Mouse (Mus musculus): ENCODE results near the gene Sec14l4. TPM values are rescaled to one million over a fixed set of nuclear protein-coding genes. Genes with fewer than 3 reads are reported as not detected.

Sec14l4 gene
- polyA plus RNA-seq (2015; fragmentation: Nextera tagmentation; extraction: Ambion mirVana): not detected in 2 replicates

DNA sequence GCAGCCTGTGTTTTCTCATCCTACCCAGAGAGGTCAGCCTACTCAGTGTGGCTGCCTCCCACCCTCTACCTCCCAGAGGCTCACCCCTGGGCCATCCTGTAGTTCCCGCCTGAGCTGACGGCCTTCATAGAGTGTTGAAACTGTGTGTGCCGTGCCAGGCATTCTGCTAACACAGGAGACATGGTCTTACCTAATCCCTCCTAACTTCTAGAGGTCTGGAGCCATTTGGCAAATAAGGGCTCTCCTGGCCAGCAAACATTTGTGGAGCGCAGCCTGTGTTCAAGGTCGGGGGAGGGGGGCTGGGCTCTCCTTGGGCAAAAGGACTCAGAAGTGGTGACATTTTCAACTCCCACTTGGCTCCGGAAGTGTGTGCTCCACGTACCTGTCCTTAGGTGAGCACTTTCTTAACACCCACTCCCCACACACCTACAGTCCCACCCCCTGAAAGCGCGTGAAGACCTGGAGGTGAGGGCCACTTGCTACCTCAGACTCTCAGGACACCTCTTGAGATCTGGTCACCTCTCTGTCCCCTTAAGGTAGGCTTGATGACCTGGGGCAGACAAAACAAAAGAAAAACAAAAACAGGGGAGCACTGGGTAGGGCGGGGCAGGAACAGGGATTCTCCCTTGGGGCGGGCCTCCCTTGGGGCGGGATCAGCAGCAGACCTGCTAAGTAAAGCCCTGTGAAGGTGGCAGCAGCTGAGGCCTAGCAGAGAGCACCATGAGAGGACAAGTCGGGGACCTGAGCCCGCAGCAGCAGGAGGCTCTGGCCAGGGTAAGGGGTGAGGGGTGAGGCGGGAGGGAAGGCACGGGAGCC, at the start of gene Sec14l4:
Gene Sec14l4 (plus strand): TSS at position 337 of the 816 bp plus-strand sequence.
- no peaks in the 10 kb centered on the region; the same call in 1 of the 2 replicates for H3K9me3 ChIP-seq
- no peak for ATAC-seq
- H3K36me3 ChIP-seq: no peaks in the 10 kb centered on the region
- WGBS: 43% methylated on average over 16 of the region's 16 CpGs
- no peak within 1 kb of the TSS for H3K27ac ChIP-seq
- H3K4me1 ChIP-seq (replicated peaks): no peaks in the 10 kb centered on the region
- H3K4me3 ChIP-seq (replicated peaks): no peak within 1 kb of the TSS
- H3K4me2 ChIP-seq (replicated peaks): no peak within 1 kb of the TSS
- peaks cover 3% of the 10 kb centered on the region; the same call in 1 of the 2 replicates for H3K27me3 ChIP-seq
- H3K9ac ChIP-seq (replicated peaks): no peak within 1 kb of the TSS

DNA sequence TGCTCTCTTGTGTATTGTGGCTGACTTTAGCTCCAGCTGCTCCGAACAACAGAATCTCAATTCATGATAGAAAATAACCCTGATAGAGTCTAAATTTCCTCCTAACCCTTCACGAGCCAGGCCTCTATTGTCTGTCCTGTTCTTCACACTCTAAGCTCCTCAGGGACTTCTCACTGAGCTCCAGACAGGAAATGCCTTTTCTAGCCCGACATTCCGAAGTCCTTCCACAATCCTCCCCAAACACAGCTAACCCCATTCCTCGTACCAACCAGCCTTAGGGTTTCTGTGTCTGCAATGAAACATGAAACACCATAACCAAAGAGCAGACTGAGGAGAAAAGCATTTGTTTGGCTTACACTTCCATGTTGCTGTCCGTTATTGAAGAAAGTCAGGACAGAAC, 49.7 kb upstream of the Sec14l4 start:
- no peak overlapping the region for H3K27ac ChIP-seq
- H3K27me3 ChIP-seq: peaks cover 29% of the 10 kb centered on the region
- 83% methylated on average over 6 of the region's 6 CpGs for WGBS
- H3K9me3 ChIP-seq: no peaks in the 10 kb centered on the region
- peaks cover 45% of the 10 kb centered on the region for H3K36me3 ChIP-seq
- no peak overlapping the region for H3K4me3 ChIP-seq (replicated peaks)
- H3K4me1 ChIP-seq (replicated peaks): peaks cover 12% of the 10 kb centered on the region
- ATAC-seq: no peak
- no peak overlapping the region for H3K9ac ChIP-seq (replicated peaks)
- no peak overlapping the region for H3K4me2 ChIP-seq (replicated peaks)

DNA sequence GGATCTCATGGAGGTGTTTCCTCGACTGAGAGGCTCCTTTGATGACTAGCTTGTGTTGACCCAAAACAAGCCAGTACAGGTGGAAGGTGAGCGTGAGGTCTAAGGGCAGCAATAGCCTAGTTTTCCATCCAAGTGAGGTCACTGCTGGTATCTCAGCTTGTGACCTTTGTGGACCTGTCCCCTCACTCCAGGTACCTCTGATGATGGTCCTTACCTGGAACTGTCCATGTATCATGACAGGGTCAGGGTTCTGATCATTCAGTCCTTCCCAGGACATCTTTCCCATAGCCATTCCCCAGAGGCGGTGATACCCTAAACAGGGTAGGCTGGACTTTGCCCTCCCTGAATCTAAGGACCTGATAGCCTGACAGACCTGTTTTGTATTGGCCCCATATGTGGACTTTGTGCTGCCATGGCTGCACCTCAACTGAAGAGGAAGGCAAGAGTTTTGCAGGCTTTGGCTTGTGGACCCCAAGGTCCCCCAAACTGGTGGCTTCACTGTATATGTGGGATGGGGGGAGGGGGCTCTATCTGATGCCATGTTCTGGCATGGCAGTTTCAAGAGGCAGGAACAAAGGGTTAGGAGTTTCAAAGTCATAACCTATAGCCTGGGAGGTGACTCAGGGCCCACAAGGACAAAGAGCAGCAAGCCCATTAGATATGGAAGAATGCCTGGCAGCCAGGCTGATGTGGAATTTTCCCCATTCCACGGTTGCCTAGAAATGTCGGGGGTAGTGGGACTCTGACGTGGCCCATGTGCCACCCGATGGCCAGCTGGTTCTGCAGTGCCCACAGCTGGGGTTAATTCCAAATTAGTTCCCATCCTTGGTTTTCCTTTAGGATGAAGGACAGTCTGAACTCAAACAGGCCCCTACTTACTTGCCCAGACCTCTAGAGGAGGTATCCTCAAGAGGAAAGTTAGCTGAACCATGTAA, 48.7 kb upstream of the Sec14l4 start:
- Histone ChIP-seq H3K27me3 (peaks cover 29% of the 10 kb centered on the region), H3K27ac (no peak overlapping the region), H3K4me2 (replicated peaks) (peak overlapping the region; percentile 63; the same call in 1 of the 2 replicates), H3K4me1 (replicated peaks) (peaks cover 12% of the 10 kb centered on the region), H3K36me3 (peaks cover 35% of the 10 kb centered on the region), H3K9ac (replicated peaks) (no peak overlapping the region), H3K4me3 (replicated peaks) (no peak overlapping the region), H3K9me3 (no peaks in the 10 kb centered on the region)
- no peak for ATAC-seq
- WGBS: 72% methylated on average over 7 of the region's 7 CpGs

DNA sequence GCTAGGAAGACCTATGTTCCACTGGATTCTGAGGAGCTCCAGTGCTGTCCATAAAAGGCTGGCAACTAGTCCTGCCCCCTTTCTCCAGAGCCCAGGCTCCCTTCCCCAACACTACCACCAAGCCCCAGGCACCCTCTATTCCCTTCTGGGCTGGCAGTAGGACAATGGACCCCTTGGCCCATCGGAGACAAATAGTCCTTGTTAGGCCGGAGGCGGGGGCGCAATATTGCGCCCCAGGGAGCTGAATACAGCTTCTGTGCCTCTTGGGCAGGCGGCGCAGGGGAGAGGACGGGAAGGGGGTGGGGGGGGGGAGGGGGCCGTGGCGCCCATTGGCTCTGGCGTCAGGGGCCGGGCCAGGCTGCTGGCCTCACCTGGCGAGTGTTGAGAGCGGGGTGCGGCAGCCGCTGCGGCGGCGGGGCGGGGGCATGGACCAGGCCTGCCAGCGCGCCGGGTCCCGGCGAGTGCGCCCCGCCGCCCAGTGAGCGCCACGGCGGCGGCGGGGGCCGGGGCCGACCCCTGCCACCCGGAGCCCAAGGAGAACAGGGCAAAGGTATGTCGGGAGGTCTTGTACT, 47.9 kb upstream of the Sec14l4 start, which contains the start of gene Gal3st1:
Gene Gal3st1 (plus strand): TSS at position 346 of the 572 bp plus-strand sequence.
- Histone ChIP-seq H3K36me3 (peaks cover 27% of the 10 kb centered on the region), H3K27ac (no peak within 1 kb of the TSS), H3K9ac (replicated peaks) (peak within 1 kb of the TSS; percentile 66), H3K27me3 (peaks cover 29% of the 10 kb centered on the region), H3K4me1 (replicated peaks) (peaks cover 12% of the 10 kb centered on the region), H3K9me3 (no peaks in the 10 kb centered on the region), H3K4me3 (replicated peaks) (peak within 1 kb of the TSS; percentile 41), H3K4me2 (replicated peaks) (peak within 1 kb of the TSS; percentile 63)
- WGBS: under 1% methylated on average over 22 of the region's 37 CpGs
- ATAC-seq: peak; percentile 71

DNA sequence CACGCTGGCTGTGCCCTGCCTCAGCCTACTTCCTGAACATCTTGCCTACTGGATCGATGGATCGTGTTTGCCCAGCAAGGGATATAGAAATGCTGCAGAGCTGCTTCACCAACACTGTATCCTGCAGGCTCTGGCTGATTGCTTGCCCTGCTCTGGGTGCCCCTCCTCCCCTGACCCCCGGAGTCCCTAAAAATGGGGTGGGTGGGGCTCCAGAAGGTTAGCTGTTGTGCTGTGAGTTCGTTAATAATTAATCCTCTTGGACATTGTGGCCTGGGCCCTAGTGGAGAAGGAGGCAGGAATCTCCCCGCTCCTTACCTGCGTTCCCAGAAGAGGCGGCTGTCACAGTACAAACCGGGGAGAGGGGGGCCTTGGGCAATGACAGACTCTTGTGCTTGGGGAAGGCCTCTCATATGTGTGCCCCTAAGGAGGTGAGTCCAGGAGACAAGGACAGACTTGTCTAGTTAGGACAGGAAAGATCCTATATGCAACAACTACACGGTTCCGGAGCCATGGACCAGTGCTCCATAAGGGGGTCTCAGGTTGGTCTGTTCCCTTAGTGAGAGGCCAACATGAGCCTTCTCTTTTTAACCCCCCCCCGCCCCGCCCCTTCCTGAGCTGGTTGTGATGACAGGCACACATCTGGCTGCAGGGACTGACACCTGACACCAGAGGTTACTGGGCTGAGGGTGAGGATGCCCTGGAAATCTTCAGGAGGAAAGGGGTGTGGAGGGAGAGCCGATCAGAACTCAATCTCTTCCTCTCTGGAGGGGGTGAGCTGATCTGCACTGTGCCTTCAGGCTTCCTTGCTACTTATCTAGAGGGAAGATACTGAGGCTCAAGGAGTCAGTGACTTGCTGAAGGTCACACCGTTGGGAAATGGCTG, 47.2 kb upstream of the Sec14l4 start:
- Histone ChIP-seq H3K9me3 (no peaks in the 10 kb centered on the region), H3K36me3 (peaks cover 20% of the 10 kb centered on the region), H3K27me3 (peaks cover 29% of the 10 kb centered on the region), H3K9ac (replicated peaks) (peak overlapping the region; percentile 66), H3K4me3 (replicated peaks) (peak overlapping the region; percentile 41), H3K4me2 (replicated peaks) (peak overlapping the region; percentile 63), H3K27ac (no peak overlapping the region), H3K4me1 (replicated peaks) (peaks cover 12% of the 10 kb centered on the region)
- 12% methylated on average over 15 of the region's 15 CpGs for WGBS
- ATAC-seq: peak; percentile 69

DNA sequence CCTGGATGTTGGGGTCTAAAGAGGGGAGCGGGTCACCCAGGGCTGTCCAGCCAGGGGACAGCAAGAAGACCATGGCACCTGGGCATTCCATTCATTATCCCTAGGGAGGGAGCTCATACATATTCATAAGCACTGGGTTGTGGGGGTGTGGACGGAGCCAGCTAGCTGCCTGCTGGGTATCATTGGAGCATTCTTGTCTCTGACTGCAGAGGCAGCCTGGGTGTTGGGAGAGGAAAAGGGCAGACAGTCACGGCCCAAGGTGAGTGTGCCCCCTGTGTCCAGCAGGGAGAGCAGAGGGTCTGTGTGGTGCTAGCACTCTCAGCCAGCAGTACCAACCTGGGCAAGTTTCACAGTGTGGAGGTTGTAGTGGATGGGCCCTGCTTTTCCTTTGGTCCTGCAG, 41.5 kb upstream of the Sec14l4 start:
- no peak overlapping the region for H3K27ac ChIP-seq
- no peaks in the 10 kb centered on the region for H3K9me3 ChIP-seq
- 37% methylated on average over 3 of the region's 3 CpGs for WGBS
- no peak overlapping the region for H3K9ac ChIP-seq (replicated peaks)
- no peaks in the 10 kb centered on the region for H3K4me1 ChIP-seq (replicated peaks)
- ATAC-seq: no peak
- H3K4me2 ChIP-seq (replicated peaks): no peak overlapping the region
- H3K36me3 ChIP-seq: no peaks in the 10 kb centered on the region
- H3K4me3 ChIP-seq (replicated peaks): no peak overlapping the region
- H3K27me3 ChIP-seq: peaks cover 5% of the 10 kb centered on the region

DNA sequence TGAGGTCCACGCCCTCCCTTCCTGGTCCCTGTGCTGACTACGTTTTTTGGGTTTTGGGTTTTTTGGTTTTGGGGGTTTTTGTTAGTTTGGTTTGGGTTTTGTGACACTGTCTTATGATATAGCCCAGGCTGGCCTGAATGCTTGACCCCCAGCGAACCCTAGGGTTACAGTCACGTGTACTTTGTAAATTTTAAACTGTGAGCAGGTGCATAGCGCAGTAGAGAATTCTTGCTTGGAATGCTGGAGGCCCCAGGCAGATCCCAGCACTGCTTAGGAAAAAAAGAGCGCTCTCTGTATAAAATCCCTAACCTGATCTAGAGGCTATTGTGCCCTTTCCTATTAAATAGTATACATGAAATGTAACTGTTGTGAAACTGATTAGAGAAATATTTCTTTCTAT, 38.1 kb upstream of the Sec14l4 start:
- Histone ChIP-seq H3K4me3 (replicated peaks) (no peak overlapping the region), H3K9ac (replicated peaks) (no peak overlapping the region), H3K36me3 (no peaks in the 10 kb centered on the region), H3K27ac (no peak overlapping the region), H3K27me3 (peaks cover 17% of the 10 kb centered on the region), H3K4me1 (replicated peaks) (peaks cover 5% of the 10 kb centered on the region; the same call in 1 of the 2 replicates), H3K4me2 (replicated peaks) (no peak overlapping the region), H3K9me3 (no peaks in the 10 kb centered on the region)
- 76% methylated on average over 6 of the region's 6 CpGs for WGBS
- ATAC-seq: no peak

DNA sequence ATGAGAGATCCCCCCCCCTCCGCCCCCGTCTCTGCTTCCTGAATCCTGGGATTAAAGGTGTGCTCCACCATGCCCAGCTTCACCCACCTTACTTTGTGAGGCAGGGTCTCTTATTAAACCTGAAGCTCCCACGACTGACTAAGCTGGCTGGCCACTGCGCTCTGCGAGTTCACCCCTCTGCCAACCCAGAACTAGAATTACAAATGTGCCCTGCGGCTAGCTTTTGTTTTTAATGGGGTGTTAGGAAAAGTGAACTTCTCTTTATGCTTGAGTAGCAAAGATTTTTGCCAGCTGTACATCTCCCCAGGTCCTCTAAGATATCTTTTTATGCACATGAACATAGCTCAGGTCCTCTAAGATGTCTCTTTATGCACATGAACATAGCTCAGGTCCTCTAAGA, 37.3 kb upstream of the Sec14l4 start:
- no peak overlapping the region for H3K4me3 ChIP-seq (replicated peaks)
- no peak overlapping the region for H3K9ac ChIP-seq (replicated peaks)
- H3K4me1 ChIP-seq (replicated peaks): peaks cover 8% of the 10 kb centered on the region; the same call in 1 of the 2 replicates
- H3K4me2 ChIP-seq (replicated peaks): no peak overlapping the region
- H3K36me3 ChIP-seq: no peaks in the 10 kb centered on the region
- no peak for ATAC-seq
- peaks cover 25% of the 10 kb centered on the region for H3K27me3 ChIP-seq
- no peaks in the 10 kb centered on the region for H3K9me3 ChIP-seq
- 77% methylated on average over 6 of the region's 6 CpGs for WGBS
- no peak overlapping the region for H3K27ac ChIP-seq

DNA sequence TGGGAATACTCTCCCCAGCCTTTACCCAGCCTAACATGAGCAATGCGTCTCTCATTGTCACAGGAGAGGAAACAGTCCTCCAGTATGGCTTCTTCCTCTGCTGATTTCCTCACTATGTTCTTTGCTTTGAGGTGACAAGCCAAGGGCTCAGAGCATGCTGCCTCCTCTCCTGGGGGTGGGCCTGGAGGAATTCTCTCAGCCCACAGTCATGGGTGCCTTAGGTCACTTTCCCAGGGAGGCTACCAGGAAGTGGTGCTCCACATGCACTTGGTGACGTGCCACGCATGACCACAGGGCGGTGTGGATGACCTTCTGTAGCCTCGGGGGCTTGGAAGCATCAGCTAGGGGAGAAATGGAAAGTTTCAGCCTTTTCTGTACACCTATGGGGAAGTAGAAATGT, 35.8 kb upstream of the Sec14l4 start:
- peaks cover 8% of the 10 kb centered on the region; the same call in 1 of the 2 replicates for H3K4me1 ChIP-seq (replicated peaks)
- WGBS: 88% methylated on average over 5 of the region's 5 CpGs

DNA sequence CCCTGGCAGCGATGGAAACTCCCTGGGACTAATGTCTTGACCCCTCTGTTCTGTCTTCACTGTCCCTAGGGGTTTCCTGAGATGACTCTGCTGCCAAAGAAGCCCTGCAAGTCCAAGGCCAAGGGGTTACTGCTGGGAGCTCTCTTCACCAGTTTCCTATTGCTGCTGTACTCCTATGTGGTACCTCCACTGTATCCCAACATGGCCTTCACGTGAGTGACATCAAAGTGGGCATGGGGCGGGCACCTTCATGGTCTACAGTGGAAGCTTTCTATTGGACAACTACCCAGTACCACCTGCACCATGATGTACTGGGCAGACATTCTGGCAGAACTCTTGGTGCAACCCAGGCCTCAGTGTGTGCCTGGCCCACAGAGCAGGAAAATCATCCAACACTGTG, 34.4 kb upstream of the Sec14l4 start:
- Histone ChIP-seq H3K27me3 (peaks cover 45% of the 10 kb centered on the region), H3K4me3 (replicated peaks) (no peak overlapping the region), H3K4me1 (replicated peaks) (peaks cover 8% of the 10 kb centered on the region; the same call in 1 of the 2 replicates), H3K4me2 (replicated peaks) (no peak overlapping the region), H3K9ac (replicated peaks) (no peak overlapping the region), H3K36me3 (no peaks in the 10 kb centered on the region), H3K27ac (no peak overlapping the region), H3K9me3 (no peaks in the 10 kb centered on the region)
- no peak for ATAC-seq
- 80% methylated on average over 3 of the region's 3 CpGs for WGBS

More for the DNA sequence above, 35.8 kb upstream of the Sec14l4 start:
- Histone ChIP-seq H3K27ac (no peak overlapping the region), H3K36me3 (no peaks in the 10 kb centered on the region), H3K4me3 (replicated peaks) (no peak overlapping the region), H3K4me2 (replicated peaks) (no peak overlapping the region), H3K27me3 (peaks cover 40% of the 10 kb centered on the region), H3K9ac (replicated peaks) (no peak overlapping the region), H3K9me3 (no peaks in the 10 kb centered on the region)
- ATAC-seq: no peak
